Mouse (Mus musculus) heart, embryonic 14.5 days (tissue): ENCODE results near the gene Fgr. TPM values are rescaled to one million over a fixed set of nuclear protein-coding genes. Genes with fewer than 3 reads are reported as not detected.
A peak's percentile ranks its signal among the peaks of the same experiment; 100 is the strongest.

Experiments
- ATAC-seq: fragments of 200-750 bp; cut with Nextera tagmentation; 2 replicates; pipeline ENCODE4 v1.8.0; 2017; ENCODE audit warnings: low read depth, moderate TSS enrichment; ENCODE audit not compliant: insufficient number of reproducible peaks, insufficient read depth, low FRiP score
- H3K27ac ChIP-seq, 2 experiments: fragments of 200-500 bp in 1 of 2; fragments of 300-500 bp in 1 of 2; sonication (generic) in 1 of 2; replicated peaks in 1 of 2; 2 replicates each; pipeline ENCODE4 v1.5.1; 2012 to 2014; ENCODE audit warnings: low read depth in 2 of 2, low read length in 2 of 2, control low read depth in 1 of 2, mild to moderate bottlenecking in 1 of 2, mixed read lengths in 1 of 2; ENCODE audit not compliant: control insufficient read depth in 1 of 2, insufficient read depth in 1 of 2
- H3K27me3 ChIP-seq: fragments of 300-500 bp; sonication (generic); 2 replicates; pipeline ENCODE4 v1.6.1; 2014; ENCODE audit warnings: mild to moderate bottlenecking, low read length, control low read depth; ENCODE audit not compliant: control insufficient read depth, insufficient read depth
- H3K36me3 ChIP-seq: fragments of 300-500 bp; sonication (generic); 2 replicates; pipeline ENCODE4 v1.6.1; 2014; ENCODE audit warnings: mild to moderate bottlenecking, control low read depth, low read length, mixed read lengths; ENCODE audit not compliant: control insufficient read depth, insufficient read depth
- H3K4me1 ChIP-seq, 2 experiments: fragments of 200-500 bp in 1 of 2; fragments of 300-500 bp in 1 of 2; sonication (generic) in 1 of 2; 2 replicates each; pipeline ENCODE4 v1.6.1; 2012 to 2014; ENCODE audit warnings: low read length in 2 of 2, control low read depth in 1 of 2, mixed read lengths in 1 of 2; ENCODE audit not compliant: control insufficient read depth in 2 of 2, insufficient read depth in 2 of 2
- H3K4me2 ChIP-seq: fragments of 300-500 bp; sonication (generic); 2 replicates; pipeline ENCODE4 v1.6.1; 2014; ENCODE audit warnings: mild to moderate bottlenecking, low read length
- H3K4me3 ChIP-seq, 2 experiments: fragments of 200-500 bp in 1 of 2; fragments of 300-500 bp in 1 of 2; sonication (generic) in 1 of 2; 2 replicates each; pipeline ENCODE4 v1.5.1; 2012 to 2014; ENCODE audit warnings: low read length in 2 of 2, mild to moderate bottlenecking in 2 of 2, control low read depth in 1 of 2, low read depth in 1 of 2, moderate library complexity in 1 of 2; ENCODE audit not compliant: control insufficient read depth in 1 of 2, insufficient read depth in 1 of 2
- H3K9ac ChIP-seq: fragments of 300-500 bp; sonication (generic); 2 replicates; pipeline ENCODE4 v1.6.1; 2014; ENCODE audit warnings: mild to moderate bottlenecking, low read length
- H3K9me3 ChIP-seq: fragments of 300-500 bp; sonication (generic); 2 replicates; pipeline ENCODE4 v1.6.1; 2016; ENCODE audit warnings: low read length, control low read depth; ENCODE audit not compliant: control insufficient read depth
- WGBS: fragments of 180-500 bp; shearing (Covaris S2); extraction: QIAGEN DNeasy Blood & Tissue Kit; methylation state at CpG from one replicate; pipeline ENCODE4 v1.1.7; 2014; 5-methylcytosine and 5-hydroxymethylcytosine counted together
- polyA plus RNA-seq: library from polyadenylated mRNA; unstranded; fragments of >200 nt; fragmentation: Nextera tagmentation; extraction: Ambion mirVana; gene quantifications from 2 replicates; pipeline ENCODE4 v1.2.1, GENCODE M21; 2014

Fgr gene
- polyA plus RNA-seq, 1 experiment from 2014 or later: 0.18 TPM

- ATAC-seq: no peak
- Histone ChIP-seq H3K36me3 (no peaks in the 10 kb centered on the region), H3K9me3 (no peaks in the 10 kb centered on the region), H3K27me3 (no peaks in the 10 kb centered on the region), H3K4me2 (0 out of 2 replicates have a peak overlapping the region, but pooled peaks have one; percentile 18), H3K4me1 (peaks cover 90 to 100% of the 10 kb centered on the region in 2 experiments), H3K27ac (peak overlapping the region in 1 of 2 experiments; percentile 96; a peak in 2 of 4 replicates), H3K9ac (peak overlapping the region; percentile 70), H3K4me3 (no peak overlapping the region)
- WGBS: 32% methylated on average over 16 of the region's 16 CpGs
Observed at GRCm38 (mm10) chr4:133047353-133048105, 73.6 kb downstream of the Fgr start.

DNA sequence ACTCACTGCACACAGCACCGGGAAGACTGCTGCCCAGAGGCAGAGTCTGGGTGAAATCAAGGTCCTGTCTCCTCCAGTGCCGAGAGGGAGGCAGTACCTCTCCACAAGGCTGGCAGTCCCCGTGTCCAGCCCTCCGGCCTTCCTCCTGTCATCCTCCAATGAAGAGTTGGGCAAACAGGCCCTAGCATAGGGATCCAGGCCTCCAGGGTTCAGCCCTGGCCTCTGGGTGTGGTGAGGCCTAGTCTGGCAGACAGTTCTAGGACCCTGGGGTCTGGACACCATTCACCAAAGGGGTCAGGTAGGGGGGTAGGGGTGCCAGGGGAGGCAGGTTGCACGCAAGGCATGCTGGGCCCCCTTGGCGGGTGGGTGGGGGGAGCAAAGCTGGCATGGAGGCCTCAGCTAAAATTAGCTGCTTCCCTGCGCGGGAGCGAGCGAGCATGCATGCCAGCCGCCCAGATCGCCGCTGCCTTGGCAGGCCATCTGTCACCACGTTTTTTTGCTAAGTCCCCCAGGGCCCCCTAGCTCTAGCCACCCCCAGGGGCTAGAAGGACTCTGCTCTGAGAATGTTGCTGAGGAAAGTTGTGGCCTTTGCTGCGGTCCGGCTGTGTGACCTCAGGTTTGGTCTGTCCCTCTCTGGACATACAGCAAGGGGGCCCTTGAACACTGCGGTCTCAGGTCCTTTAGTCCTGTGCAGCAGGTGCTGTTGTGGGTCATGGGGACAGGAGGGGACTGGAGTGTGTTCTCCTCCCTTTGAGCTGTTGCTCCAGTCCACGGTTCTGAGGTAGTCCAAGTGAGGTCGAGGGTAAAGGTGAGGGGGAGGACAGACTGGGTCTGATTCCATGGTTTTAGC, 75.4 kb downstream of the Fgr start:
- H3K4me3 ChIP-seq: peak overlapping the region in 1 of 2 experiments; percentile 5; a peak in 1 of 4 replicates
- no peaks in the 10 kb centered on the region for H3K9me3 ChIP-seq
- ATAC-seq: peak; percentile 42; the same call in 1 of the 2 replicates
- H3K36me3 ChIP-seq: no peaks in the 10 kb centered on the region
- peak overlapping the region; percentile 70 for H3K9ac ChIP-seq
- H3K27ac ChIP-seq: peak overlapping the region; percentile 92 to 96
- H3K4me2 ChIP-seq: peak overlapping the region; percentile 59
- no peaks in the 10 kb centered on the region for H3K27me3 ChIP-seq
- H3K4me1 ChIP-seq: peaks cover 80 to 99% of the 10 kb centered on the region in 2 experiments
- WGBS: 22% methylated on average over 19 of the region's 19 CpGs

GRCm38 (mm10) chr4:133050196-133050836, 76.4 kb downstream of the Fgr start:
- peak overlapping the region; percentile 70 for H3K9ac ChIP-seq
- 58% methylated on average over 9 of the region's 9 CpGs for WGBS
- H3K4me1 ChIP-seq: peaks cover 71 to 98% of the 10 kb centered on the region in 2 experiments
- H3K27ac ChIP-seq: peak overlapping the region; percentile 92 to 96
- ATAC-seq: no peak
- peaks cover 9% of the 10 kb centered on the region for H3K36me3 ChIP-seq
- H3K4me2 ChIP-seq: peak overlapping the region; percentile 59
- no peaks in the 10 kb centered on the region for H3K9me3 ChIP-seq
- H3K4me3 ChIP-seq: no peak overlapping the region
- no peaks in the 10 kb centered on the region for H3K27me3 ChIP-seq

GRCm38 (mm10) chr4:133050837-133051549, 77.1 kb downstream of the Fgr start:
- no peaks in the 10 kb centered on the region for H3K9me3 ChIP-seq
- H3K4me2 ChIP-seq: peak overlapping the region; percentile 27; the same call in 1 of the 2 replicates
- peaks cover 66 to 98% of the 10 kb centered on the region in 2 experiments for H3K4me1 ChIP-seq
- H3K9ac ChIP-seq: peak overlapping the region; percentile 70
- peaks cover 12% of the 10 kb centered on the region for H3K36me3 ChIP-seq
- ATAC-seq: no peak
- H3K4me3 ChIP-seq: no peak overlapping the region
- peak overlapping the region in 1 of 2 experiments; percentile 96; a peak in 3 of 4 replicates for H3K27ac ChIP-seq
- 58% methylated on average over 6 of the region's 6 CpGs for WGBS
- H3K27me3 ChIP-seq: no peaks in the 10 kb centered on the region

DNA sequence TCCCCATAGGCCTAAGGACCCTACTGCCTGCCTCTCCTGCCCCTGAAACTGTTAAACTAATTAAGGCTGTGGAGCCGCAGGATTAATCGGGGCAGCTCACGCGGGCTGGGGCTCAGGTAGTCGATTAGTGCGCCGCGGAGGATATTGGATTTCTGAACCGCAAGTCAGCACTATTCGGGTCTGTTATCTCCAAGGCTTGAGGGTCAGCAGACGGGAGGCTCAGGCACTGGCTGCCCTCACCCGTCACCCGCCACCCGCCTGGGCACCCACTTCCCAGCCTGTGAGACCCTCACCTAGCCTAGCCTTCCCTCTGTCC, 77.6 kb downstream of the Fgr start:
- H3K36me3 ChIP-seq: peaks cover 12% of the 10 kb centered on the region
- peak overlapping the region; percentile 27; the same call in 1 of the 2 replicates for H3K4me2 ChIP-seq

More for the DNA sequence above, 77.6 kb downstream of the Fgr start:
- Histone ChIP-seq H3K4me3 (no peak overlapping the region), H3K9ac (peak overlapping the region; percentile 36), H3K27ac (peak overlapping the region; percentile 33 to 96; a peak in 3 of 4 replicates), H3K27me3 (no peaks in the 10 kb centered on the region), H3K9me3 (no peaks in the 10 kb centered on the region), H3K4me1 (peaks cover 66 to 98% of the 10 kb centered on the region in 2 experiments)
- WGBS: 36% methylated on average over 14 of the region's 14 CpGs
- no peak for ATAC-seq
